Mouse (Mus musculus): ENCODE measurements around the gene Irgm1. TPM values are rescaled to one million over a fixed set of nuclear protein-coding genes. Genes with fewer than 3 reads are reported as not detected.
"Not testable (repeated sequence)": the region's sequence is repeated elsewhere in the genome, so short reads cannot be mapped to it uniquely, and the experiment has no call there.

Gene Irgm1
- polyA plus RNA-seq, 1 experiment from 2014 or later, result 1.5 TPM

GRCm38 (mm10) chr11:48876680-48877079, 5.2 kb upstream of the Irgm1 start:
- Histone ChIP-seq H3K4me1 (replicated peaks; ENCODE audit: control insufficient read depth, insufficient read depth, low read length) (no peaks in the 10 kb centered on the region), H3K4me3 (ENCODE audit: low read depth, low read length) (no peak overlapping the region), H3K27ac (ENCODE audit: low read depth, low read length) (no peak overlapping the region), H3K36me3 (ENCODE audit: control insufficient read depth, insufficient read depth, low read length) (no peaks in the 10 kb centered on the region), H3K9me3 (ENCODE audit: control insufficient read depth, low read length) (no peaks in the 10 kb centered on the region), H3K27me3 (ENCODE audit: control insufficient read depth, insufficient read depth, low read length) (no peaks in the 10 kb centered on the region), H3K4me2 (replicated peaks; ENCODE audit: low read depth, low read length) (no peak overlapping the region), H3K9ac (ENCODE audit: low read depth, low read length) (no peak overlapping the region)
- WGBS, result 93% methylated on average over 1 of the region's 1 CpGs
- DNase-seq (ENCODE audit: low spot score), result no peak
- no peak for ATAC-seq (ENCODE audit: low FRiP score)

GRCm38 (mm10) chr11:48875343-48875837, 3.9 kb upstream of the Irgm1 start:
- not testable (repeated sequence) for H3K4me3 ChIP-seq (ENCODE audit: low read depth, low read length); H3K9me3 ChIP-seq (ENCODE audit: control insufficient read depth, low read length); H3K36me3 ChIP-seq (ENCODE audit: control insufficient read depth, insufficient read depth, low read length); H3K27me3 ChIP-seq (ENCODE audit: control insufficient read depth, insufficient read depth, low read length); H3K4me2 ChIP-seq (replicated peaks; ENCODE audit: low read depth, low read length); H3K27ac ChIP-seq (ENCODE audit: low read depth, low read length); H3K4me1 ChIP-seq (replicated peaks; ENCODE audit: control insufficient read depth, insufficient read depth, low read length); ATAC-seq (ENCODE audit: low FRiP score); DNase-seq (ENCODE audit: low spot score); H3K9ac ChIP-seq (ENCODE audit: low read depth, low read length)
- whole genome bisulfite sequencing, result 80% methylated on average over 1 of the region's 1 CpGs

GRCm38 (mm10) chr11:48874465-48874864, 3.0 kb upstream of the Irgm1 start:
- no peak overlapping the region for H3K4me2 ChIP-seq (replicated peaks; ENCODE audit: low read depth, low read length)
- no peak overlapping the region for H3K4me3 ChIP-seq (ENCODE audit: low read depth, low read length)

GRCm38 (mm10) chr11:48873591-48874290, 2.3 kb upstream of the Irgm1 start:
- no peak for ATAC-seq (ENCODE audit: low FRiP score)
- Histone ChIP-seq H3K27ac (ENCODE audit: low read depth, low read length) (no peak overlapping the region), H3K36me3 (ENCODE audit: control insufficient read depth, insufficient read depth, low read length) (no peaks in the 10 kb centered on the region), H3K4me3 (ENCODE audit: low read depth, low read length) (no peak overlapping the region), H3K4me1 (replicated peaks; ENCODE audit: control insufficient read depth, insufficient read depth, low read length) (no peaks in the 10 kb centered on the region), H3K9ac (ENCODE audit: low read depth, low read length) (no peak overlapping the region), H3K27me3 (ENCODE audit: control insufficient read depth, insufficient read depth, low read length) (no peaks in the 10 kb centered on the region), H3K4me2 (replicated peaks; ENCODE audit: low read depth, low read length) (no peak overlapping the region), H3K9me3 (ENCODE audit: control insufficient read depth, low read length) (no peaks in the 10 kb centered on the region)
- WGBS, result 70% methylated on average over 10 of the region's 10 CpGs
- no peak for DNase-seq (ENCODE audit: low spot score)

More at GRCm38 (mm10) chr11:48874465-48874864, 3.0 kb upstream of the Irgm1 start:
- H3K4me1 ChIP-seq (replicated peaks; ENCODE audit: control insufficient read depth, insufficient read depth, low read length), result no peaks in the 10 kb centered on the region
- 3% methylated on average over 4 of the region's 4 CpGs for WGBS
- no peaks in the 10 kb centered on the region for H3K9me3 ChIP-seq (ENCODE audit: control insufficient read depth, low read length)
- no peak overlapping the region for H3K27ac ChIP-seq (ENCODE audit: low read depth, low read length)
- H3K36me3 ChIP-seq (ENCODE audit: control insufficient read depth, insufficient read depth, low read length), result no peaks in the 10 kb centered on the region
- no peaks in the 10 kb centered on the region for H3K27me3 ChIP-seq (ENCODE audit: control insufficient read depth, insufficient read depth, low read length)
- ATAC-seq (ENCODE audit: low FRiP score) (peak; percentile 25; the same call in 1 of the 2 replicates), DNase-seq (ENCODE audit: low spot score) (peak; percentile 73)
- H3K9ac ChIP-seq (ENCODE audit: low read depth, low read length), result no peak overlapping the region

- no peak overlapping the region for H3K4me3 ChIP-seq (ENCODE audit: low read depth, low read length)
- H3K4me2 ChIP-seq (replicated peaks; ENCODE audit: low read depth, low read length), result no peak overlapping the region
- no peaks in the 10 kb centered on the region for H3K27me3 ChIP-seq (ENCODE audit: control insufficient read depth, insufficient read depth, low read length)
- H3K9ac ChIP-seq (ENCODE audit: low read depth, low read length), result no peak overlapping the region
- DNase-seq (ENCODE audit: low spot score) (no peak), ATAC-seq (ENCODE audit: low FRiP score) (no peak)
- no peak overlapping the region for H3K27ac ChIP-seq (ENCODE audit: low read depth, low read length)
- H3K36me3 ChIP-seq (ENCODE audit: control insufficient read depth, insufficient read depth, low read length), result no peaks in the 10 kb centered on the region
- H3K9me3 ChIP-seq (ENCODE audit: control insufficient read depth, low read length), result no peaks in the 10 kb centered on the region
- WGBS, result 79% methylated on average over 7 of the region's 7 CpGs
- no peaks in the 10 kb centered on the region for H3K4me1 ChIP-seq (replicated peaks; ENCODE audit: control insufficient read depth, insufficient read depth, low read length)
Measured at GRCm38 (mm10) chr11:48872695-48873300, 1.3 kb upstream of the Irgm1 start.

- Histone ChIP-seq H3K4me3 (ENCODE audit: low read depth, low read length) (peak overlapping the region; percentile 29), H3K27ac (ENCODE audit: low read depth, low read length) (no peak overlapping the region), H3K9me3 (ENCODE audit: control insufficient read depth, low read length) (no peaks in the 10 kb centered on the region), H3K36me3 (ENCODE audit: control insufficient read depth, insufficient read depth, low read length) (no peaks in the 10 kb centered on the region), H3K9ac (ENCODE audit: low read depth, low read length) (no peak overlapping the region), H3K27me3 (ENCODE audit: control insufficient read depth, insufficient read depth, low read length) (no peaks in the 10 kb centered on the region), H3K4me2 (replicated peaks; ENCODE audit: low read depth, low read length) (peak overlapping the region; percentile 46), H3K4me1 (replicated peaks; ENCODE audit: control insufficient read depth, insufficient read depth, low read length) (no peaks in the 10 kb centered on the region)
- ATAC-seq (ENCODE audit: low FRiP score) (no peak), DNase-seq (ENCODE audit: low spot score) (peak; percentile 32)
- 12% methylated on average over 17 of the region's 17 CpGs for WGBS
Measured at GRCm38 (mm10) chr11:48871817-48872541, 496 bp upstream of the Irgm1 start.

- peak overlapping the region; percentile 29 for H3K4me3 ChIP-seq (ENCODE audit: low read depth, low read length)
- DNase-seq (ENCODE audit: low spot score), result no peak
- WGBS, result 44% methylated on average over 7 of the region's 7 CpGs
- peak overlapping the region; percentile 46 for H3K4me2 ChIP-seq (replicated peaks; ENCODE audit: low read depth, low read length)
- no peak for ATAC-seq (ENCODE audit: low FRiP score)
- no peak overlapping the region for H3K9ac ChIP-seq (ENCODE audit: low read depth, low read length)
- H3K9me3 ChIP-seq (ENCODE audit: control insufficient read depth, low read length), result no peaks in the 10 kb centered on the region
- H3K4me1 ChIP-seq (replicated peaks; ENCODE audit: control insufficient read depth, insufficient read depth, low read length), result no peaks in the 10 kb centered on the region
- H3K27me3 ChIP-seq (ENCODE audit: control insufficient read depth, insufficient read depth, low read length), result no peaks in the 10 kb centered on the region
- H3K36me3 ChIP-seq (ENCODE audit: control insufficient read depth, insufficient read depth, low read length), result no peaks in the 10 kb centered on the region
- no peak overlapping the region for H3K27ac ChIP-seq (ENCODE audit: low read depth, low read length)
Measured at GRCm38 (mm10) chr11:48870781-48871180, 702 bp downstream of the Irgm1 start.

- no peak overlapping the region for H3K9ac ChIP-seq (ENCODE audit: low read depth, low read length)
- no peak overlapping the region for H3K4me2 ChIP-seq (replicated peaks; ENCODE audit: low read depth, low read length)
- H3K27me3 ChIP-seq (ENCODE audit: control insufficient read depth, insufficient read depth, low read length), result no peaks in the 10 kb centered on the region
- DNase-seq (ENCODE audit: low spot score) (no peak), ATAC-seq (ENCODE audit: low FRiP score) (no peak)
- H3K27ac ChIP-seq (ENCODE audit: low read depth, low read length), result no peak overlapping the region
- H3K9me3 ChIP-seq (ENCODE audit: control insufficient read depth, low read length), result no peaks in the 10 kb centered on the region
- H3K36me3 ChIP-seq (ENCODE audit: control insufficient read depth, insufficient read depth, low read length), result no peaks in the 10 kb centered on the region
- 77% methylated on average over 7 of the region's 7 CpGs for WGBS
- no peak overlapping the region for H3K4me3 ChIP-seq (ENCODE audit: low read depth, low read length)
- no peaks in the 10 kb centered on the region for H3K4me1 ChIP-seq (replicated peaks; ENCODE audit: control insufficient read depth, insufficient read depth, low read length)
Measured at GRCm38 (mm10) chr11:48869380-48870110, 1.9 kb downstream of the Irgm1 start.

Measured in hindbrain, embryonic 11.5 days (tissue).